Mouse (Mus musculus) cortical plate, adult 2 months (tissue): ENCODE measurements around the gene Hoxc5. TPM values are rescaled to one million over a fixed set of nuclear protein-coding genes. Genes with fewer than 3 reads are reported as not detected.

Experiments used
- H3K27ac ChIP-seq: fragments of 200-500 bp; 2 replicates; pipeline ENCODE4 v1.5.1; 2012; ENCODE audit warnings: low read length, control low read depth, inconsistent platforms; ENCODE audit not compliant: insufficient read depth
- H3K4me1 ChIP-seq: fragments of 200-500 bp; 2 replicates; pipeline ENCODE4 v1.6.1; 2011; ENCODE audit warnings: low read length; ENCODE audit not compliant: control insufficient read depth, insufficient read depth
- H3K4me3 ChIP-seq: fragments of 200-500 bp; 2 replicates; pipeline ENCODE4 v1.5.1; 2011; ENCODE audit warnings: mild to moderate bottlenecking, low read length, control low read depth; ENCODE audit not compliant: insufficient read depth
- CTCF ChIP-seq: fragments of 200-500 bp; IDR thresholded peaks from 2 replicates; pipeline ENCODE4 v1.5.1; 2011; ENCODE audit warnings: mild to moderate bottlenecking, control low read depth, low read length; ENCODE audit not compliant: insufficient read depth; ENCODE audit errors: extremely low read depth
- POLR2A ChIP-seq: fragments of 200-500 bp; IDR thresholded peaks from 2 replicates; pipeline ENCODE4 v1.6.1; 2011; ENCODE audit warnings: mild to moderate bottlenecking, low read length, control low read depth; ENCODE audit not compliant: insufficient read depth; ENCODE audit errors: extremely low read depth
- polyA plus RNA-seq: library from polyadenylated mRNA; depleted of rRNA; stranded (reverse); fragments of >200 nt; gene quantifications from 2 replicates; pipeline ENCODE4 v1.2.3, GENCODE M21; 2012

Gene Hoxc5
- polyA plus RNA-seq, 1 experiment, result not detected

DNA sequence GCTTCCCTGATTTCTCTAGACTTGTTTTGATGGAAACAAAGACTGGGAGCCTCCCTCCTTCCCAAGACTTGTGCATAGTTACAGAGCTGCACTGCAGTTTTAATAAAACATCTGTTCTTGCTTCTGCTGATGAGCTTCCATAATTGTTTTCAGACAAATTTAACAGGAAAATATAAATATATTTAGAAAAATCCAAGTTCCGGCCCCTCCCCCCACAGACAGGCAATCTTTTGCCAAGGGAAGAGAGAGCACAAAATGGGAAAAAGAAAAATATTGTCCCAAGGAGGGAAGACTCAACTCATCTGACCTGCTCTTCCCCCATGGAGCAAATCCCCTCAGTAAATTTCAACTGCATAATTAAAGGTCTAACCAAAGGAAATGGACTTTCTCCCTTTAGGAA lies 39.1 kb downstream of the Hoxc5 start:
- H3K4me1 ChIP-seq, result no peaks in the 10 kb centered on the region
- no peak overlapping the region for H3K4me3 ChIP-seq
- no peak for TF ChIP-seq POLR2A
- TF ChIP-seq CTCF, result no peak
- no peak overlapping the region for H3K27ac ChIP-seq

DNA sequence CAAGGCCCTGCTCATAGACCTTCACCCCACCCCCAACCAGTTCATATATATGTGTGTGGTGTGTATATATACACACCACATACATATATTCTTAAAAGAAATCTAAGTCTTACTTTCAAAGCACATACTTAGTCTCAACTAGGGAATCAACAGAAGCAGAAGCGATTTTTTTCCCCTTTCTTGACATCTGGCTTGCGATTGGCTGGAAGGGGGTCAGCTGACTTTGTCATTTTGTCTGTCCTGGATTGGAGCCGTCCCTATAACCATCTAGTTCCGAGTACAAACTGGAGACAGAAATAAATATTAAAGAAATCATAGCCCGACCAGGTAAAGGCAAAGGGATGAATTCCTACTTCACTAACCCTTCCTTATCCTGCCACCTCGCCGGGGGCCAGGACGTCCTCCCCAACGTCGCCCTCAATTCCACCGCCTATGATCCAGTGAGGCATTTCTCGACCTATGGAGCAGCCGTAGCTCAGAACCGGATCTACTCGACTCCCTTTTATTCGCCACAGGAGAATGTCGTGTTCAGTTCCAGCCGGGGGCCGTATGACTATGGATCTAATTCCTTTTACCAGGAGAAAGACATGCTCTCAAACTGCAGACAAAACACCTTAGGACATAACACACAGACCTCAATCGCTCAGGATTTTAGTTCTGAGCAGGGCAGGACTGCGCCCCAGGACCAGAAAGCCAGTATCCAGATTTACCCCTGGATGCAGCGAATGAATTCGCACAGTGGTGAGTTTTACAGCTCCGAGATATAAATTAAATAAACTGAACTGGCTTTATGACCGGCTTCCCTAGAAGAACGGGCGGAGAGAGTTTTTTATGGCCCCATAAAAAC lies 42.2 kb downstream of the Hoxc5 start:
- no peaks in the 10 kb centered on the region for H3K4me1 ChIP-seq
- no peak overlapping the region for H3K4me3 ChIP-seq
- TF ChIP-seq CTCF (no peak), POLR2A (no peak)
- no peak overlapping the region for H3K27ac ChIP-seq

DNA sequence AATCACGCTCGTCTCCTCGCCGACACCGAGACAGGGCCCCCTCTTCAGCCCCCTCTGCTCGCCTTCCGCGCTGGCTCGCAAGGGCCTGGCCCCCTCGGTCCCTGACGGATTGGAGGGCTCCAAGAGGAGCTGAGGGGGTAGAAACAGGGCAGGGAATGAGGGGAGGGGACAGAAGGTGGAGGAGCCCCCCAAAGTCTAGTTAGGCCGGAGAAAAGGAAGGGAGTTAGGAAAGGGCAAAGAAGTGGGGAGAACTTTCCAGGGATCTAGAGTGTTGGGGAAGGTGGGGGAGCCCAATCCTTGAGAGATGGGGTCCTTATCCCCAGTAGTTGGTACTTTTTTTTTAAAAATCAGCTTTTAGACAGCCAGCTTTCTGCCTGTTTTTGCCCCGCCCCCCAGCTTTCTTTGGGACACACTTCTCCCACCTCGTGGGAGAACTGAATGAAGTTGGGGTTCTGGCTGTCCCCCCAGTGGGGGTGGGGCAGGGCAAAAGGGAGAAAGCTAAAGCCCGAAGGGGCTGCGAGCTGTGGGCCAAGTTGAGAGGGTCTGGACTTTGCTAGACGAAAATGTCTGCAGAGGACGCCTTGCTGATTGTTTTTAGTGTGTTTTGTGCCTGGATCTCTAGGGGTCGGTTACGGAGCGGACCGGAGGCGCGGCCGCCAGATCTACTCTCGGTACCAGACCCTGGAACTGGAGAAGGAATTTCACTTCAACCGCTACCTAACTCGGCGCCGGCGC lies 43.0 kb downstream of the Hoxc5 start:
- TF ChIP-seq CTCF (no peak), POLR2A (no peak)
- Histone ChIP-seq H3K27ac (no peak overlapping the region), H3K4me1 (no peaks in the 10 kb centered on the region), H3K4me3 (no peak overlapping the region)

DNA sequence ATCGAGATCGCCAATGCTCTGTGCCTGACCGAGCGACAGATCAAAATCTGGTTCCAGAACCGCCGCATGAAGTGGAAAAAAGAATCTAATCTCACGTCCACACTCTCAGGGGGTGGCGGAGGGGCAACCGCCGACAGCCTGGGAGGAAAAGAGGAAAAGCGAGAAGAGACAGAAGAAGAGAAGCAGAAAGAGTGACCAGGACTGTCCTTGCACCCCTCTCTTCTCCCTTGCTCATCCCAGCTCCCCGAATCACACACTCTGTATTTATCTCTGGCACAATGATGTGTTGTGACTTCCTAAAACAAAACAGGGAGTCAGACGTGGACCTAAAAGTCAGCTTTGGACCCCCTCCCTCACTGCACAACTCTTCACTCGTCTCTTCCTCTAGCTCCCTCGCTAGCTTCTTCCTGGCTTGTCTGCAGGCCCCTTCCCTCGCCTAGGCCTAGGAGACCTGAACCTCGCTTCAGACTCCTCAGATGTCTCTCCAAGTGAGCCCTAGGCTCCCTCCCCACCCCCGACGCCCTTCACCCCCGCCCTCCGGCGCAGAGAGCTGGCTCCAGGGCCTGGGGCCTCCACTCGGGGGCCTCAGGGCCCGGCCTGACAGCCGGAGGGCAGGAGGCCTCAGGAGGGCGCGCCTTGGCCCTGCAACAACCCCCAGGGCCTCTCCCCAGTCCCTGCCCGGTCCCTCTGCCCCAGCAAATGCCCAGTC lies 43.8 kb downstream of the Hoxc5 start:
- H3K27ac ChIP-seq, result no peak overlapping the region
- H3K4me3 ChIP-seq, result no peak overlapping the region
- TF ChIP-seq CTCF (no peak), POLR2A (no peak)
- H3K4me1 ChIP-seq, result no peaks in the 10 kb centered on the region

DNA sequence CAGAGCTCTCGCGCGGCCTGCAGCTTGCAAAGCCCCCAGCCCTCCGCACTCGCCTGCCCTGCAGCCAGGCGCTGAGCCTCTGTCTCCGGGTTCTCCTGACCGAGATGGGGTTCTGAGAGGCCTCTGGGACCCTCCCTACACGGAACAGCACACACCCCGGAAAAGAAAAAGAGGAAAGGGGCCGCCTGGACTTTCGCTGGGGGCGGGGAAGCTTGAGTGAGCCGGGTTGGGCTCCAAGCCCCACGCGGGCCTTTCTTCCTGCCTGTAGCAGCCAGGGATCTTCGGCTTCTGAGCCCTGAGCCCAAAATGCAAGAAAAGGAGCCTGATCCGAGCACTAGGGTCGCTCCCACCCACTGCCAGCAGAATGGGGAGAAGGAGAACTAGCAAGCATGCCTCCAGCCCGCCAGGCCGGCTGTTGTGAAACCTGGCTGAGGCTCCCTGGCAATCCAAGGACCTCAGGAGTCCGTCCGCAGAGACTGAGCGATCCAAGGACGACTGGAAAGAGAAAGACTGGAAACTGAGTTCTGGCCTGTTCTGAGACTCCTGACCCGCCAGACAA lies 44.8 kb downstream of the Hoxc5 start:
- TF ChIP-seq CTCF (no peak), POLR2A (no peak)
- Histone ChIP-seq H3K27ac (no peak overlapping the region), H3K4me3 (no peak overlapping the region), H3K4me1 (no peaks in the 10 kb centered on the region)

DNA sequence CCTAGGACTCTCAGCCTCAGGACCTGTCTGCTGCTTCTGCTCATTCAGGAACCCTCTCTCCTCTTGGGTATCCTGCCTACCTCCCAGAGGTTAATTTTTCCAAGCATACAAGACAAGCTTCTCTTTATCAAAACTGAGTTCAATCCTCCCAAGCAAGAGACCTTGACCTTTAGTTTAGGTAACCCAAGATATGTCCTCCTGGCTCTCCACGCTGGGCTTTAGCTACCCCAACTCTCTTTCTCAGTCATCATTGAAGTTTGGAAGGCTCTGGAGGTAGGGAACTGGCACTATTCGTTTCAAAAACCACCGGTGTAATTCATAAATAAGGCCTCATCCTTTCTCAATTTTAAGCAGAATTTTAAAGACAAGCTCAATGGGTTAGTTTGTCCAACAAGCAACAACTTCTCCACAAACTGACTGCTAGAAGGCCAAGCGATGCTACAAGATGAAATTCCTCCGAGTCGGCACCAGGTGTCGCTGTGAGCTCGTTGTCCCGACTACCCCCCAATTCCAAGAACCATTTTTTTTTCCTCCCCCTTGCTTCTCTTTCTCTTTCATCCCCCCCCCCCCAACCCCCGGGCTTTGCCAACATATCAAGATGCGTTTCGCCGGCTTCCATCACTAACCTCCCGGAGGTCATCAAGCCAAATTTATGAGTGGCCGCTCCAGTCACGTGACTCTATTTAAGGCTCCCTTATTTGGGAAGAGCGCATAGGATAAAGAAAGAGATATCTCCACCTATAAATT lies 46.2 kb downstream of the Hoxc5 start:
- Histone ChIP-seq H3K4me3 (no peak overlapping the region), H3K27ac (no peak overlapping the region), H3K4me1 (no peaks in the 10 kb centered on the region)
- TF ChIP-seq CTCF (peak; percentile 85), POLR2A (no peak)

DNA sequence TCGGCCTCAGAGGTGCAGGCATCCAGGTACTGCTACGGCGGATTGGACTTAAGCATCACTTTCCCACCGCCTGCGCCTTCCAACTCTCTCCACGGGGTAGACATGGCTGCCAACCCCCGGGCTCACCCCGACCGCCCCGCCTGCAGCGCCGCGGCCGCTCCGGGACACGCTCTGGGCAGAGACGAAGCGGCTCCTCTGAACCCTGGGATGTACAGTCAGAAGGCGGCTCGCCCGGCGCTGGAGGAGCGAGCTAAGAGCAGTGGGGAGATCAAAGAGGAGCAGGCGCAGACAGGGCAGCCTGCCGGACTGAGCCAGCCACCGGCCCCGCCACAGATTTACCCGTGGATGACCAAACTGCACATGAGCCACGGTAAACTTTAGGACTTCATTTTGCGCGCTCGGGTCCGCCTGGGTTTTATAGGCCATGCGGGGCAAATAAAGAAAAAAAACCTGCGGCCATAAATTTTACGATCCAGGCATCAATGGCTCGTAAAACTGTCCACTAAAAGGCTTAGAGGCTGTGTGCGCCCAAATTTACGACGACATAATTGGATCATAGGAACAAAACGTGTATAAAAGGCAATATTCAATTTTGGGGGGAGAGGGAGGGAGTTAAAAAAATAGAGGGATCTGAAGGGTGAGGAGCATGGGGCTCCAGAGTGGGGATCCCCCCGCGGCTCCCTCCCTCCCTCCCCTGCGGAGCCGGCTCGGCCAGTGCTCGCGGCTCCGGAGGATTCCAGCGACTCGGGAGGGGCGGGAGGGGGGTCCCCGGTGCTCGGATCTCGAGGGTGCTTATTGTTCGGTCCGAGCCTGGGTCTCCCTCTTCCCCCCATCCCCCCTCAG lies 47.1 kb downstream of the Hoxc5 start:
- no peak overlapping the region for H3K27ac ChIP-seq
- H3K4me3 ChIP-seq, result no peak overlapping the region
- TF ChIP-seq POLR2A, result no peak
- no peak for TF ChIP-seq CTCF
- H3K4me1 ChIP-seq, result no peaks in the 10 kb centered on the region

DNA sequence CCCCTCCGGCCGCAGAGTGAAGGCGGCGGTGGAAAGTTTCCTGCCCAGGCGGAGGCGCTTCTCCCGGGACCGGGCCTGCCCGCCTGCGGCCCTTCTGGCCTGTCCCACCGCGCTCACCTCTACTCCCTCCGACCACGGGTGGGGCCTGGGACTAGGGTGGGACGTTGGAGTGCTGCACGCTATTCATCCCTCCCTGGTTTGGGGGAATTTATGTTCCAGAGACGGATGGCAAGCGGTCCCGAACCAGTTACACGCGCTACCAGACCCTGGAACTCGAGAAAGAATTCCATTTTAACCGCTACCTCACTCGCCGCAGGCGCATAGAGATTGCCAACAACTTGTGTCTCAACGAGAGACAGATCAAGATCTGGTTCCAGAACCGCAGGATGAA lies 47.8 kb downstream of the Hoxc5 start:
- H3K4me3 ChIP-seq, result no peak overlapping the region
- H3K4me1 ChIP-seq, result no peaks in the 10 kb centered on the region
- no peak overlapping the region for H3K27ac ChIP-seq
- TF ChIP-seq CTCF, result no peak
- TF ChIP-seq POLR2A, result no peak
